Mouse (Mus musculus) activated CD4-positive, CD25-positive, alpha-beta regulatory T cell, adult 4 months (primary cell): ENCODE measurements at regions not wholly inside any gene's neighbourhood (a gene's known extent, or its start where the extent isn't known, plus 50 kb on each side); places are given as distances from the start of the nearest gene placed in this dataset.

Source experiments
- ATAC-seq: one replicate; pipeline ENCODE4 v1.8.0; 2017

DNA sequence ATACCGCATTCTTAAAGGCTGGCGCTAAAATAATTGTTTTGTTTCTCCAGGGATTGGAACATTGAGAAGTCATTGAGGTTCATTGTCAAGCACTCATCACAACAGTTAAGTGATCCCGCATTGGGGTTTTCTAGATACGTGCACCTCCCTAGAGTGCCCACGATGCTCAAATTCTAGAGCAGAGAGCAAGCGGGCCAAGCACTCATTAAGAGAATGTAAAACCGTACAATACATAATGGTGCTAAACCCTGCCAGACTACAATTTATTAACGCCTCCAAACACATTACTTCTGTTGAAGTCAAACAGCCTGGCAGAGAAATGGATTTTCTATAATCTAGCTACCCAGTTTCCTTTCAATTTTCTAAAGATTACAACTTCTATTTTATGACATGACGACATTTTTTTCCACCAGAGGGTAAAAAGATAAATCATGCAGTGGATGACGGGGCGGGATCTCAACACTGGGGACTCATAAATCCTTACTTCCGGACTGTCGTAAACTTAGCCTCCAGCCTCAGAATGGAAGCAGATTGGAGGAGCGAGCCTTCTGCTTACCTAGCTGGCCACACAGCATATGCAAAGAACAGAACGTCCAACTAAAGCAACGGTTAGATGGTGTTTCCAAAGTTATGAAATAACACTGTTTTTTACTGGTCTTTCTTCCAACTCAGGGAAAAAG, 482.8 kb downstream of the Rps29 start:
- ATAC-seq = no peak

DNA sequence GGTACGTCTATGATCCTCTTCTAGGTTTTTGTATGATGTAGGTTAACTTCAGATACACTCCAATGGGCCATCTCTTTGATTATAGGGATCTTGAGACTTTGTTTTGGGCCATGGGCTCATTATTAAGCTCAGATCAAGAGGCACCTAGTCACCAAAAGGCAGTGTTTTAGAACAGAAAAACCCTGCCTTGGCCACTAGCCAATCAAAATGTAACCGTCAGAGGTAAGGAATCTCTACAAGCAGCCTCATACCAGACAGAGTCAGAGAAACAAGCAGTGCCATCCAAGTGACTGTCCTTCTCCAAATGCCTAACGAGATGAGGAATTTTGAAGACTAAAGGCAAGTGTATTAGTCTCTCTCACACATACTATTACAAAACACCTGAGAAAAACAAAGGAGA, 487.0 kb downstream of the Rps29 start:
- ATAC-seq = no peak

DNA sequence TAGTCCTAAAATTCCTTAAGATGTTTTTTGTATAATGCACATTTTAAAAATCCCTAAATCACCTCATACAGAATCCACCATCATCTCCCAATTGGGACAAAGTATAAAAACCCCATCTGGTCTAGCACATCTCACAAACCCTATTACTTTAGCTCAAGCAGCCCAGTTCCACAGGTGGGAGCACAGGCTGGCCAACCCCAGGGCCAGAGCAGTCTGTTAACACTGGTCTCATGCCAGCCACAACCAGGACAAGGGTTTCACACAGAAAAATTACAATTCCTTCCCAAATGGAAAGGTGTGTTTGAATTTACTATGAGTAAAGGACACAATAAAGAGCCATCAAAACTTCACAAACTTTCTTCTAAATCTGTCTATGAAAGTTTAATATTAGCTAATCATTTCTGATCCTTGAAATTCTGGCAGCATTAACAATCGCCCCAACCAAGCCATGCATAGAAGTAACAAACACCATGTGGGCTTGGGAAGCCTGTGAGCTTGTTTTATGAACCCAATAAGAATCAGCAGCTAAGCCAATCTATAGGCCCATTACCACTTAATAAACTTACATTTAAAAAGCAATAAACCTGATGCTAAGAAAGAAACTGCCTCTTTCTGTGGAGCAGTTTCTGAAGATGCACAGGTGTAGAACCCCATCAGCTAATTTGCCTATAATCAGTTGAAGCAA, 512.9 kb downstream of the Rps29 start:
- ATAC-seq = no peak

DNA sequence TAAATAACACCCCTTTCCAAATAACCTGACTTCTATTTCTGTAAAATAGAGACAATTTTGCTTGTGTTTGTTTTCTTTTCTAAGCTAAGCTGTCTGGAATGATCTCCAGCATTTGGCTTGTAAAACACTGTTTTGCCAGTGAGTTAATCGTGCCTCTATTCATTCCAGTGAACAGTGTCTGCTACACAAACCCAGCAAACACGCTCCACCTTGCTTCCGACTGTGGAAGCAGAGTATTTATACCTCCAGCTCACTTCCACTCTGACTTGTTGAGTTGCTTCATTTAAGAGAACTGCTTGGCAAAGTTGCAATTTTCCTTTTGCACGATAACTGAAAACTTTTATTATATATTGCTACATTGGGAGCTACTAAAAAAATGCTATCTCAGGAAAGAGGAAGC, 515.3 kb downstream of the Rps29 start:
- ATAC-seq = no peak

DNA sequence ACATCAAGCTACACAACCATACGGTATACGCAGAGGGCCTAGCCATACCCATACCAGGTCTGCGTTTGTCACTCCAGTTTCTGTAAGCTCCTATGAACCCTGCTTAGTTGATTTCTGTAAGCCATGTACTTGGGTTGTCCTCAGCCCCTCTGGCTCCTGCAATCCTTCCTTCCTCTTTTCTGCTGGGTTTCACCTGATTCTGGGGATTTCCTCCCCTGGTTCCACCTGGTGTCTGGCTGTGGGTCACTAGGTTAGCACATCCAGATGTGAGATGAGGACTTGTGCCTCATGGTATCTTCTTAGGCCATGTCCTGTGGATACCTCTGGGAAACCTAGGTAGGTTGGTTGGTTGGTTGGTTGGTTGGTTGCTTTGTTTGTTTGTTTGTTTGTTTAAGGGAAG, 526.5 kb downstream of the Rps29 start:
- ATAC-seq = no peak

DNA sequence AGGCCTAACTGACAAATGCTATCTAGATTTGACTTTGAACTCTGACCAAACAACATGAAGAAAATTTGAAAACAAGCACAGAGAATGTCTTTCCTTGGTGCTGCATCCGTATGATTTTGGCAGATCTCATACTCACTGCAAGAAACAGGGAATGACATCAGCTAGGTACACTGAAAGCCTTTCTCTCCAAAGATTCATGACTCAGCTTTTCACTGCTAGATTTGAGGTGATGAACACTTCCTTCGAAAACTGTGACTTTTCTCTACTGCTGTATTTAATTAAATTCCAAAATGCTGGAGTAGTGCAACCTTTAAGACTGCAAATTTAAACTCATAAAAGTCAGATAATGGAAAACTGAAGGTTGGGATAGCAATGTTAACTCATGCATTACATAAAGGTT, 540.6 kb downstream of the Rps29 start:
- ATAC-seq = no peak

DNA sequence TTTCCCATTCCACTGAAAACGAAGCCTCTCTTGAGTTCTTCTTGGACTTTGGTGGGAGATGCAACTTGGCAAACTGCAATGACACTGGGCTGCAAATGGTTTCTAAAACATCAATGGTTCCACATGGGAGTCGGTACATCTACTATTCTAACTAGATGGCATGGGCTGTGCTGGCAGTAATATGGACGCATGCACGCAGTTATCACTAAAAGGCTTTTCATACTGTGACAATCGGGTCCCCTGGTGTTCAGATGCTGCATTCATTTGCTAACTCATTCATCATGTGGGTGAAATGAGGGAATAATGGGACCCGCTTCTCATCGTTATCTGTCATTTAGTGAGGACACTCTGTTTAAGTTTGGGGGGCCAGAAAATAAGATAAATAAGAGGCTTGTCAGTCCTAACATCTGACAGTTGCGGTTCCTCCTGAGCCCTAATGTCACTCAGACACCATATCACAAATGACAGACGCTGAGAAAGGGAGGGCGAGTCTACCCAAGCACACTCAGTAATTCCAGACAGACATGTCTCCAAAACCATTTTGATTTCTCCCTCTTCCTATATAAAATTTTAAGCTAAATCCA, 553.5 kb downstream of the Rps29 start:
- no peak for ATAC-seq

DNA sequence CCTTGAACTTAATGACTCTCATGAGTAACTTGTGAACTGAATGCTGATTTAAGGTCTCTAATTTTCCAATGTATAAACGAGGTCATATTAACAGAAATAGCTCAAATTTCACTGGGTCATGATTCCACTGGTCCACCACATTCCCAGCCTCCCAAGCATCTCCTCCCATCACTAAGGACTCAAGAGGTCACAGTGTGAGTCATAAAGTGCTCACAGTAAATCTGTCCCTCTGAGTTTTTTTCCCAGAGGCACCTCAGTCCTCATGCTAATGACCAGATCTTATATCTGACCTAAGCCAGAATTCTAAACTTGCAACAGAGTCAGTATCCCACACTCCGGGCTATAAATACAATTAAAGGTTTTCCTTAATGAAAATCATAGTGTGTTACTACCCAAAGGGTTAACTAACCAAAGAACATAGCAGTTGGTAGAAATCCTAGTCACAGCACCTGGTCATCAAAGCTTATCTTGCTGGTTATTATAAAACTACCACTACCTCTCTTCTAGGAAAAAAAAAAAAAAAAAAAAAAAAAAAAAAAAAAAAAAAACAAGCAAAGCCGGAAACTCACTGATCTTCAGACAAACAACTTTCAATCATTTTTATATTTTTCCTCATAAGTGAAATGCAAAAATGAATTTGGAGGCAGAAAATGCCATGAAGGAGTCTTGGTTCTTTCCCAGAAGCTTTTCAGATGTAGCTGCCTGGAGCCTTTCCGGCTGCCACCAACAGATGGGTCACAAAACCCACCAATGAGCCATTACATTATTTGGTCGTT, 554.3 kb downstream of the Rps29 start:
- no peak for ATAC-seq

DNA sequence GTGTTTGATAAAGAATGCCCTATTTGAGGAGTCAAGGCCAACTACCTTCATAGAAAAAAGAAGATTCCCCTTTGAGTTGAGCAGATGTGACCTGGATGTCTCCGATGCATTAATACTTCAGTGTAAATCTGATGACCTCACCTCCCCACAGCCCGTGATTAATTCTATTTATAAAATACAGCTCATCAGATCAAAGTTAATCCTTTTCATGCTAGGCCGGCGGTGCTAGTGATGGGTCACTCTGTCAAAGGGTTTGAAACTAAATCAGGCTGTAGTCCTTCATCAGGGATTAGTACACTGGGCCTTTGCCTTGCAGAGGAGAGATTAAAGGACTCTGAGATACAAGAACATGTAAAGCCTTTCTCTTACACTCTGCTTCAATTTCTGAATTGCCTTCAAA, 556.3 kb downstream of the Rps29 start:
- ATAC-seq = no peak

DNA sequence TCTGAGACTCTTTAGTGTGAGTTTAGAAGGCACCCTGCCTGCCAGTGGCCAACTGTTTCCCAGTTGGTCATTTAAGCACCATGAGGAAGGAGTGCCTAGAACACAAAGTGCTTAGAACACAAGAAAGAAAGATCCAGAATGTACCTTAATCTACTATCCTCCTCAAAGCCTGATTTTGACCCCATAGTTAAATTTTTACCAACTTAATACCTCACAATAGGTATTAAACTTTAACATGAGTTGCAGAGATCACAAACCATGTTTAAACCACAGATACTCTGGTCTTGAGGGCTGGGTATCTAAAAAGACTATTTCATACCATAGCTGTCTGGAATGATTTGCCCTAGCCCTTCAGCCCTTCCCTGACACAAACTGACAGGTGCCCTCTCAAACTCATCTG, 557.6 kb downstream of the Rps29 start:
- no peak for ATAC-seq

DNA sequence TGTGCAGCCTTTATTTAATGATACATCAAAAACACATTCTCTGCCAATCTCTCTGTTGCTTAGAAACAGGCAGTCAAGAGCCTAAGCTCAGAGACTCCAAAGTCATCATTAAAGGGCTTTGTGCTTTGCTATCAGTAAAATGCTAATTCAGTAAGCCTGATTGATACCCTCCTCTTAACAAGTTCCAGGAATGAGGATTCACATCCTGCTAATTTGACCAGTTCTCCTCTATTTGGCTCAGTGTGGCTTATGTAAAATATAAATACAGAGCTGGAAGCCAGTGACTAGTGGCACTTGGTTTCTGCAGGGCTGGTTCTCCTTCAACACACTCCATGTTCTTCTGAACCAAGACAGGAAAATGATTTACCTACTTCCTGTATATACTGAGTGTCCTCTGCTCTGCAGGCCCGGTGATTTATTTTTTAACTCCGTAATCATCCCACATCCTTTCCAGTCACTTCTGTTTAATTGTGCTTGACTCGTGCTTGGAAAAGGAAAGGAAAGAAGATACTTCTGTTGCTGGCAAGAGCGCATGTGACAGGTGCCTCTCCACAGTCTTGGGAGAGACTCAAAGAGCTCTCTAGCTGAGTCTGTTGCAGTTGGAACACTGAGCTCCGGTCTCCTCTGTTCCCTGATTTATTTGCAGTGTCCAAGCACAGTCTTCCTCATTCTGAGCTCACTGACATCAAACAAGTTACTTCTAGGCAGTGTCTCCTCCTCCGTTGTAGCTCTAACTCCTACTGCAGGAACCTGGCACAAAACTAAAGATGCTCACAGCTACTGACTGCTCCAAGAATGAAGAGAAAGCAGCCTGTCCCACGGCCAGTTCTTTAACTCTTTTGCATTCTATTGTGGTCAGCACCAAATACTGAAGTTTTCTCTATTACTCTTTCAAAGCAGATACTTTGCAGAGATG, 559.0 kb downstream of the Rps29 start:
- no peak for ATAC-seq

DNA sequence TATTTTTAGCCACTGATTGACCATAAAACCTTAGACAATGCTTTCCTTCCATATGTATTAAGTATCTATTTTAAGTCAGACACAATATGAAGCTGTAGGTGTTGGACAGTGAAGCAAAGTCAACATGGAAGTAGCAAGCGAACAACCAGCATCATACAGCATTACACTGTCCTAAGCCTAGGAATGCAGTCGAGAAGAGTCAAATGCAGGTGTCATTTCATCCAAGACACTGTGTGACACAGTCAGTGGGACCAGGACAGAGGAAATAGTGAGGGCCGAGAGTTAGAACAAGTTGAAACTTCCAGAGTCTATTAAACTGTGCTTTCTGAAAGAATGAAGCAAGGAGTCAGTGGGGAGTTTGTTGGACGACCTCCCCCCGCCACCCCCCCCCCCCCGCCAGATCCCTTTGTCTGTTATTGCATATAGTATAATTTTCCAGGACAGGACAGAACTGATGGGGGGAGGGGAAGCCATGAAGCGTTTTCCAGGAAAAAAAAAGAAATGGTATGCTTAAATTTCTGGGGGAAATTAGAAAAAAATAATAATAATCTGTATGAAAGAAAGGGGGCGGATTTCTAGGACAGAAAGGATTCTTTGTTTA, 559.9 kb downstream of the Rps29 start:
- ATAC-seq = no peak

DNA sequence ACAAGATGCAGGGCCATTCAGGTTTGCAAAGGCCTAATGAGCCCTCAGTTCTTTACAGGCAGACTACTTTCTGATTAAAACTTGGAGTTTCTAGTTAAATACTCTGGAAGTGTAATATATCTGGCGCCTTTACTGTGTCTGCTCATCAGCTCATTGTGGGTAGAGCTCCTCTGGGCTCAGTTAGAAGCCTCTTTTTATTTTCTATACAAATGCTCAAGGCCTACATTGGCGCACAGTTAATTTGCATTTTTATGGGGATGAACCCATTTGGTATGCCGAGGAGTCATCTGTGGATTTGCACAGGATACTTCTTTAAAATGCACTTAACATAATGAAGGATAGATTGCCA, 573.5 kb downstream of the Rps29 start:
- ATAC-seq = no peak

DNA sequence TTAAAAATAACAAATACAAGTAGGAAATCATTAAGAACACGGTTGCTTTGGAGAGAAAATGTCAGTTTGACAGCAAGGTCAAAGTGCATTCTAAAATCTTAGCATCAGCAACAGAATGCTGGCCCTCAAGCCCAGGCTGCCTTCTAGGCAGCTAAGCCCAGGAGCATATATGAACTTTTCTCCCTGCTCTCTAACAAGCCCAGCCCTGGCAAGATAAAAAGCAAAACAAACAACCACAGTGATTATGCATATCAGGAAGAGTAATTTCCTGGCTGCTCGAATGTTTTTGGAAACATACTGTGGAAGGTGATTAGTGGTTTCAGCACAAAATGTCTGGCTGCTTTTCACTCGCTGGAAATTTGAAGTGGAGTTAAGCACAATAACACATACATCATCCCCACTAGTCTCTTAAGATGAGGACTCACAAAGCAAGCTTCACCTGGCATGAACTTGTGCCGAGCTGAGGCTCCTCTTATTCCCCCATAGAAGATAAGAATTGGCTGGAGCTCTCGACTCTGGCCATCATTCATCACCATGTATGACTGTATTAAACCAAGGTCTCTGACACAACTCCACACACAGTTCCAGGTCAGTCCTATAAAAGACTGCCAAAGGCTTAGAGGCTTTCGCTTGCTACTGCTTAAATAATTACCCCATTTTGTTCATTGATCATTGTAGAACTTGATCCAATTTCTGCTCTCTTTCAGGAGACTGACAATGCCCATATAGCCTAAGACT, 574.0 kb downstream of the Rps29 start:
- no peak for ATAC-seq

DNA sequence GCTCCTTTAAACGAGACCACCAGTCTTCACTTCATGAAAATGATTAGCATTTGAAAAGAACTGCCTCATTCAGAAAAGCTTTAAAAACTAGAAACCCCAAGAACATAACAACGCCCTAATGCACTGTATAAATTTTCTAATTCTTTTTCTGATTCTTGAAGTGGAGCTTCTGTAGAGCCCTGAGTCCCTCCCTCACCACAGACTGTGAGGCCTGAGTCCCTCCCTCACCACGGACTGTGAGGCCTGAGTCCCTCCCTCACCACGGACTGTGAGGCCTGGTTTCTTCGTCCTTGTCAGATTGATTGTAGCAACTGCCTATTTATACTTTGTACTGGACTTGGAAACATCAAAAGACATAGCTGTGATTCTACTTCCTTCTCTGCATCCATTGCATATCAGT, 579.1 kb downstream of the Rps29 start:
- ATAC-seq = no peak

DNA sequence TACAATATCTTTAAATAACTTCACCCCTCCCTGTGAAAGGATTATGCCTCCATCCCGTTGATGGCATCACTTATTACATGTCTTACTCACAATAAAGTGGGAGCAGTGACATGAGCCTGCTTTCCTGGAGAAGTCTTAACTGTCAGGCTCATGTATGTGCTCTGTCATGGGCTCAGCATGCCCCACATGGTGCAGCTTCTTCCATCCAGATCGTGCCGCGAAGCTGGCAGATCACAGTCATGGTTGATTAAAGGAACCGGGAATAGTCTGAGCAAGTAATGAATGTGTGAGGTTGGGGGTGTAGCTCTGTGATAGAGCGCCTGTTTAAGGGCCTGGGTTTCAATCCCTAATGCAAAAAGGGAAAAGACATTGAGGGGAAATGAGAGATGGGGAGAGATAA, 581.5 kb downstream of the Rps29 start:
- no peak for ATAC-seq

DNA sequence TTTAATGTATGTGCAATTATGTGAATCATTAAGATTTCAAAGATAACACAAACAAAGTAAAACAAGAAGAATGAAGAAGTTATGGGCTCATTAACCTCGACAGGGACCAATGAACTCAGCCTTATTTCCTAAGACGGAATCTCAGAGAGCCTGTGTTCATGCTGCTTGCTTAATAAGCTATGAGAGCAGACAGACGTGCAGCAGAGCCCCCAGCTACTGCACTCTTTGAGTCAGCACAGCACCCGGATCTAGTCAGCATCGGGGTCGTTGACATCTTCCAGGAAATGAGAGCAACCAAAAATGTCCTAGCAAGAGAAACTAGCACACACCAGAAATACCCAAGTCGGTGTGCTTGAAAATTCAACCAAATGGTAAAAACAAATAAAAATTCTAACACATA, 582.1 kb downstream of the Rps29 start:
- no peak for ATAC-seq

DNA sequence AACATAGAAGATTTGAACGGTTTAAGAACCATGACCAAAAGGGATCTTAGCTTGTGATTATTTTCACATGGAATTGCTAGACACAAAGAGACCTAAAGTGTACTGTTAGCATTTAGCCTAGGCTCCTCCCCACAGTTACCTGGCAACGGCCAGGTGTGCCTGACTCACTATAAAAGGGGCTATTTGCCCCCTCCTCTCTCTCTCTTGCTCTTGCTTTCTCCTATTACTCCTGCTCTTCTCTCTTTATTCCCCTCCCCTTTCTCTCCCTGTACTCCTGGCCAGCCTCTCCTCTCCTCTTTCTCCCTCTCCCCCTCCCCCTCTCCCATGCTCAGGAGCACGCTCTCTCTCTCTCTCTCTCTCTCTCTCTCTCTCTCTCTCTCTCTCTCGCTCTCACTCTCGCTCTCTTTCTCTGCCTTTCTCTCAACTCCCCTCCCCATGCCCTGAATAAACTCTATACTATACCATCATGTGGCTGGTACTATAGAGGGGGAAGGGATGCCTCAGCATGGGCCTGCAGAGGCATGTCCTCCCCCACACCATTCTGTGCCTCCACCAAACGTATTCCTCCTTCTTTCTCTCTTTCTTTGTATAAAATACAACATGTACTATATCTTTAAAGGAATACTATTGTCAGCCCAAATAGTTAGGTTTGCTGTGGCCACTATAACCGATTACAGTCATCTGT, 603.9 kb downstream of the Rps29 start:
- ATAC-seq = no peak

DNA sequence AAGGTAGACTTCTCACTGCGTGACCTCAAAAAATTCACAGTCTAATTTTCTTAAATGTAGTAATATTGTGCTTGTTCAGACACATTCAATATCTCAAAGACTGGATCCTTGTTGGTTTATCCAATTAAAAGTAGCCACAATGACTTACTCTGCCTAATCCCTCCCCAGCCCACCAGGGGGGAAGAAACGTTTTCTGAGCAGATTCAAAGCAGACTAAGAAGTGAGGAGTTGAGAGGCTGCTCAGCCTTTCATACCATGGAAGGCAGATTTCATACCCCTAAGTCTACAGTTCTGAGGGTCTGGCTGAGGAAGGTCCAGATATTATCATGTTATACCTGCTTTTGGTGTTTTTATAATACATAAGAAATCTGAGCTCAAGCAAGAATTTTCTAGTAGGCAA, 604.7 kb downstream of the Rps29 start:
- no peak for ATAC-seq

DNA sequence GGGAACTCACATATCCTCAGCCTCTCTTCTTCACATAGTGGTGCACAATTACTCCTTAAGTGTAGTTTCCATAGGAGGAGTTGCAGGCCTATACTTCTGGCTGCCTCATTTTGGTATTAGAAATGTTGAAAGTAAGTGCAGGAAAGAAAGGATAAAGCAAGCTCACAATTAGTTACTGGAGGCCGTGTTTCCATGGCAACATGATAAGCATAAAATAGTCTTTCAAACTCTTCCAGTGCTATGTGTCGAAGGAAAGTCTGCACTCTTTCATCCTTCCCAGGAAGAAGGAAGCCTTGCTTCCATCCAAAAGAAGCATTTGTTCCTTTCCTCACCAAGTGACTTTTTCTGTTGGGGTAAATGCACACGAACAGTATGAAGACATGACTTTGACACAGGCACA, 617.2 kb downstream of the Rps29 start:
- no peak for ATAC-seq

DNA sequence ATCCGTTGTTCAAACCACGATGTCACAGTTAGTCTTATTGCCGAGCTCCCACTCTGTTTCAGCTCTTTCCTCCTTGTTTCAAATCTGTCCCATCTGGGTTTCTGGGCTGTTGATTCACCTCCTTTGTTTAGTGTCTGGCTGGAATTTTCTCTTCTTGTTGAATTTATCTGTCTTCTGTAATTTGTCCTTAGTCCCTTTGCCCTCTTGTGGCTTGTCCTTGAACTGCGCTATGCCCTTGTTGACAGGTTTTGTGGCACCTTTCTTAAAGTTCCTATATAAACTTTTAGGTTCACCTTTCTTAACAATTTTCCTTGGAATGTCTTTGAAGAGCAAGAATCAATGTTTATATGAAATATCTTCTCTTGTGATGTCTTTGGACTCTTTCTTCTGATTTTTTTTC, 658.2 kb downstream of the Rps29 start:
- ATAC-seq = no peak
